ENCODE assay signal across 25 mouse cellular contexts in the genomic region with DNA sequence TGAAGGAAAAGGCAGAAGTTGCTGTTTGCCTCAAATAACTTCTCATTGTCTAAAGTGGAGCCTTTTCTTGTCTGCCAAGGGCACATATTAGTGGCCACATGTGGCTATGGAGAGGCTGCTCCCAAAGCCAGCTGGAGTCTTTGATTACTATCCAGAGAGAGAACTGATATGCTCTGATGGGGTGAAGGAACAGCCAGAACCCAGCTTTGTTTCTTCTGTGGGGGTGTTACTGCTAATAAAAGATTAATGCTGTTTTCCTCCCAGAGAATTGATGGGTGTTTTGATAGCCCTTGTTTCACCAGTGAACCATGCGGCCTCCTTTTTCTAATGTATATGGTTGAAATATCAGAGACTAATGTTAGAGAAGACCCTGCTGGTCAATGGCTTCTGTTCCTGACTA. TPM values are rescaled to one million over a fixed set of nuclear protein-coding genes. Genes with fewer than 3 reads are reported as not detected.
DNase-seq lines count a peak whose midpoint lies in the region; ATAC-seq and TF ChIP-seq lines count a peak whose summit lies in the region.
"Had no signal": no experiment of that assay in that cellular context is flagged by ENCODE, and none has a peak within 500 bp of the region (broad histone marks: within the 10 kb centered on the region; RNA-seq: fewer than 3 reads in every experiment).

No protein-coding gene starts in this region.

- DNase-seq in heart, adult 11 months: peak; percentile 93
- DNase-seq in heart, postnatal 10 days: no peak
- no peak for DNase-seq in kidney, adult 8-10 months
- DNase-seq in kidney, postnatal 0 days (ENCODE audit: low spot score): peak; percentile 68
- DNase-seq in kidney, adult 11 months: no peak
- DNase-seq in skeletal muscle tissue, adult 2 months (ENCODE audit: low read depth, low spot score): peak; percentile 32
- no peak for DNase-seq in layer of hippocampus, adult 11-12 months (ENCODE audit: low spot score)
- DNase-seq: adrenal gland, adult 2 months; adrenal gland, postnatal 14 days; cerebellum, adult 11 months; cerebellum, adult 2 months; cerebellum, adult 9-11 months; cerebellum, postnatal 25 days; forebrain, postnatal 0 days; heart, adult 2 months; heart, postnatal 36 days had no signal

- 35% methylated on average over 1 of the region's 1 CpGs for WGBS in kidney, embryonic 14.5 days
- WGBS in kidney, postnatal 0 days: 24% methylated on average over 1 of the region's 1 CpGs

- H3K36me3 ChIP-seq in kidney, embryonic 14.5 days (ENCODE audit: control insufficient read depth, insufficient read depth, low read length): no peaks in the 10 kb centered on the region
- H3K36me3 ChIP-seq in kidney, postnatal 0 days (ENCODE audit: insufficient read depth, low read length): no peaks in the 10 kb centered on the region
- H3K36me3 ChIP-seq: embryonic facial prominence, embryonic 12.5 days; embryonic facial prominence, embryonic 15.5 days; hindbrain, embryonic 10.5 days; hindbrain, embryonic 13.5 days had no signal

- no peaks in the 10 kb centered on the region for H3K27me3 ChIP-seq in kidney, embryonic 14.5 days (ENCODE audit: control insufficient read depth, insufficient read depth, low read length)
- H3K27me3 ChIP-seq in kidney, postnatal 0 days (ENCODE audit: insufficient read depth, low read length): no peaks in the 10 kb centered on the region
- H3K27me3 ChIP-seq: embryonic facial prominence, embryonic 12.5 days; embryonic facial prominence, embryonic 15.5 days; heart, embryonic 13.5 days; hindbrain, embryonic 13.5 days had no signal

- peak; percentile 78 for ATAC-seq in kidney, embryonic 14.5 days (ENCODE audit: low FRiP score, low TSS enrichment)
- no peak for ATAC-seq in kidney, postnatal 0 days (replicated peaks; ENCODE audit: low FRiP score, low read depth)
- ATAC-seq: CD4-positive, CD25-positive, alpha-beta regulatory T cell, adult 4 months; forebrain, embryonic 14.5 days; forebrain, postnatal 0 days; hindbrain, embryonic 16.5 days had no signal

- H3K9me3 ChIP-seq in kidney, embryonic 14.5 days (ENCODE audit: control insufficient read depth, low read length): peaks cover 8% of the 10 kb centered on the region
- H3K9me3 ChIP-seq in kidney, postnatal 0 days (replicated peaks; ENCODE audit: low read length): no peaks in the 10 kb centered on the region; the same call in 1 of the 2 replicates
- H3K9me3 ChIP-seq: embryonic facial prominence, embryonic 15.5 days had no signal

- intact Hi-C loops in heart, postnatal 10 days (cut with DNase I): no loop called here

- no peak for TF ChIP-seq CTCF in kidney, postnatal 0 days (IDR thresholded peaks at IDR 0.05; ENCODE audit: low read depth)

- no peaks in the 10 kb centered on the region for H3K4me1 ChIP-seq in kidney, embryonic 14.5 days (ENCODE audit: control insufficient read depth, insufficient read depth, low read length)
- no peaks in the 10 kb centered on the region for H3K4me1 ChIP-seq in kidney, postnatal 0 days (replicated peaks; ENCODE audit: insufficient read depth, low read length)
- H3K4me1 ChIP-seq: embryonic facial prominence, embryonic 12.5 days; embryonic facial prominence, embryonic 15.5 days; heart, embryonic 13.5 days; hindbrain, embryonic 10.5 days; hindbrain, embryonic 13.5 days had no signal

- no peak overlapping the region for H3K4me3 ChIP-seq in kidney, embryonic 14.5 days (ENCODE audit: low read length)
- H3K4me3 ChIP-seq in kidney, postnatal 0 days (replicated peaks; ENCODE audit: low read depth, low read length): no peak overlapping the region
- H3K4me3 ChIP-seq: embryonic facial prominence, embryonic 12.5 days; embryonic facial prominence, embryonic 15.5 days; heart, adult 2 months; heart, embryonic 13.5 days; hindbrain, embryonic 10.5 days; hindbrain, embryonic 13.5 days had no signal

- H3K4me2 ChIP-seq in kidney, embryonic 14.5 days (replicated peaks; ENCODE audit: low read depth, low read length): no peak overlapping the region
- H3K4me2 ChIP-seq in kidney, postnatal 0 days (ENCODE audit: low read length): no peak overlapping the region
- H3K4me2 ChIP-seq: embryonic facial prominence, embryonic 12.5 days; embryonic facial prominence, embryonic 15.5 days; heart, embryonic 13.5 days; hindbrain, embryonic 13.5 days had no signal

- no peak overlapping the region for H3K9ac ChIP-seq in kidney, embryonic 14.5 days (ENCODE audit: low read depth, low read length)
- H3K9ac ChIP-seq in kidney, postnatal 0 days (ENCODE audit: low read depth, low read length): no peak overlapping the region
- H3K9ac ChIP-seq: embryonic facial prominence, embryonic 12.5 days; embryonic facial prominence, embryonic 15.5 days; forebrain, postnatal 0 days; heart, embryonic 13.5 days; hindbrain, embryonic 13.5 days had no signal

- no peak overlapping the region for H3K27ac ChIP-seq in kidney, embryonic 14.5 days (ENCODE audit: low read depth, low read length)
- H3K27ac ChIP-seq in kidney, postnatal 0 days: no peak overlapping the region
- H3K27ac ChIP-seq: embryonic facial prominence, embryonic 12.5 days; embryonic facial prominence, embryonic 15.5 days; heart, adult 2 months; heart, embryonic 13.5 days; hindbrain, embryonic 10.5 days; hindbrain, embryonic 13.5 days had no signal

RNA-seq across cellular contexts. Expression of a gene that starts 47.9 kb away (rescaled TPM):
- 10 to 100 TPM; 17.5 to 18.7 TPM for total RNA-seq in heart, postnatal 10 days (2021)
- 6.2 and 12.3 TPM in 2 replicates for polyA plus RNA-seq in kidney, embryonic 14.5 days (2014; fragmentation: Nextera tagmentation; extraction: Ambion mirVana)
- polyA plus RNA-seq in kidney, postnatal 0 days (2015; fragmentation: Nextera tagmentation; extraction: Ambion mirVana): 10.0 and 10.1 TPM in 2 replicates

RNA-seq across cellular contexts. Expression of a gene that starts 53.9 kb away (rescaled TPM):
- 10 to 100 TPM; 45.4 to 45.7 TPM for total RNA-seq in heart, postnatal 10 days (2021)
- 72.1 and 86.0 TPM in 2 replicates for polyA plus RNA-seq in kidney, embryonic 14.5 days (2014; fragmentation: Nextera tagmentation; extraction: Ambion mirVana)
- polyA plus RNA-seq in kidney, postnatal 0 days (2015; fragmentation: Nextera tagmentation; extraction: Ambion mirVana): 76.7 and 82.6 TPM in 2 replicates

Comparison
In these comparisons a context has a peak if more than half of its experiments do, and no peak if none do; other contexts are left out.
1. DNase-seq: peak in heart, adult 11 months (single experiment), kidney, postnatal 0 days (single experiment) and skeletal muscle tissue, adult 2 months (single experiment); none in heart, postnatal 10 days (0 of 2), kidney, adult 8-10 months (0 of 2), kidney, adult 11 months (single experiment) and layer of hippocampus, adult 11-12 months (single experiment).